Mouse (Mus musculus) lung, postnatal 36 days (tissue): Measurements from ENCODE around the gene Ubtd2.
"Not testable (repeated sequence)": the region's sequence is repeated elsewhere in the genome, so short reads cannot be mapped to it uniquely, and the experiment has no call there.

Source experiments
- DNase-seq: peaks from one replicate; pipeline ENCODE4 v3.0.0; 2022; ENCODE audit warnings: mixed read lengths

Gene Ubtd2

DNA sequence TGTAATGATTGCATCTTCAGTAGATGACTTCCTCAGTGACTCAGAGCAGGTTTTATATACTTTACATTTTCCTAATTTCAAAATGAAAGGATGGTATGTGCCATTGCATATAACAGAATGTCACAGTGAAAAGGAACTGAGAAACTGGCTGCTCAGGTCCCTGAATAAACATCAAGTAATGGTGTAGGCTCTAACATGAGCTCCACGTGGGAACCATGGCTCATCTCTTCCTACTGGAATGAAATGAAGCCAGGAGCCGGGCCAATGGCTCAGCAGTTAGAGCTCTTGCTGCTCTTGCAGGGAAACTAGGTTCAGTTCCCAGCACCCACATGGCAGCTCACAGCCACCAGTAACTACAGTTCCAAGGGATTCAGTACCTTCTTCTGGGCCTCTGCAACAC lies 16.8 kb downstream of the Ubtd2 start:
- DNase-seq, result no peak

DNA sequence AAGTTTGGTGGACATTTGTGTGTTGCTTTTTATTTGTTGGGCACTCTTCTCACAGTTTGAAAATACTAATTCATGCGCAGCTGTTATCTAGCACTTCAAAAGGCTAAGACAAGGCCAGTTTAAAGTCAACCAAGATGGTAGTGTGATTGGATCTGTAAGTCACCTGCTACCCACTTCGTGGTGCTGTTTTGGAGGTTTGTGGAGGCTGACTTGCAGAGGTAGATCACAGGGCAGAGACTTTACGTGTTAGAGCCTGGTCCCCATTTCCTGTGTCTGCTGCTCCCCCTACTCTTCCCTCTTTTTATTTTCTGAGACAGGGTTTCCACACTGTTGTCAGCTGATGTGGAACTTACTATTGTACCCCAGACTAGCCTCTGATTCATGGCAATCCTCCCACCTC lies 19.6 kb downstream of the Ubtd2 start:
- no peak for DNase-seq

DNA sequence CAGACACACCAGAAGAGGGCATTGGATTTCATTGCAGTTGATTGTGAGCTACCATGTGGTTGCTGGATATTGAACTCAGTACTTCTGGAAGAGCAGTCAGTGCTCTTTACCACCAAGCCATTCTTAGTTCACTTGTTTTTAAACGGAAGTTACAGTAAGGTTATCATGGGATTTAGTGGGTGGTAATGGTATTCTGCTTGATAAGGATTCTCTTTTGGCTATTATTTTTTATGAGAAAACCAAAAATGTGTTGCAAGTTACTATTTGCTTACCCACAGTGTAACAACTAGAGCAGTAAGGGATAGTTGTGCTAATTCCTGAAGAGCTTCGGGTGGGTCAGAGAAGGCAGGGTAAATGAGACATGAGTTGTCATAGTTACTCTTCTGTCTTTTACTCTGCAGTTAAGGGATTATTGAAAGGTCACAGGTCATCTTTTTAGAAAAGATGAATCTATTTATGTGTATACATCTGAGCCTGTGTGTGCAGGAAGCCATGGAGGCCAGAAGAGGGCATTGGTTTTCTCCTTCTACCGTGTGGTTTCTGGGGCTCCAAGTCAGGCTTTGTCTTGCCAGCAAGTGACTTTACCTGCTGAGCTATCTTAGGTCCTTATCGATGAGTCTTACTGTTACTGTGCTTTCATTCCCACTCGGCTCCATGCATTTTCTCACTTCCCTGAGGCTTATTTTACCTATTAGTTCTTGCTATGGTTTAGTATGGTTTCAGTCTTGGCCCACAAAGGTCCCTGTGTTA lies 20.5 kb downstream of the Ubtd2 start:
- no peak for DNase-seq

DNA sequence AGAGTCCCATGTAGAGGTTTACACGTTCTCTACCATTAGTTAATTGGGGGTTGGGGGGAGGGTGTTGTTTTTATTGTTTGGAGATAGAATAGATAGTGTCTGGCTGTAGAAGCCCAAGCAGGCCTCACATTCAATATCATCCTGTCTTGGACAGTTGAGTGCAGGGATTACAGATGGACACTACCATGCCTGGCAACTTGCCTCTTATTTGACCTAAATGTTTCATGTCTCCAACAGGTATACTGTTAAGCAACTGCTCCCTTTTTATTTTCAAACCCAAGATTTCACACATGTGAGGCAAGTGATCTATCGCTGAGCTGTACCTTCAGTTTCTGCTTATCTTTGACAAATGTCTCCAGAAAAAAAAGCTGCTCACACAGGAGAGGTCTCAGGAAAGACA lies 26.4 kb downstream of the Ubtd2 start:
- DNase-seq, result no peak

DNA sequence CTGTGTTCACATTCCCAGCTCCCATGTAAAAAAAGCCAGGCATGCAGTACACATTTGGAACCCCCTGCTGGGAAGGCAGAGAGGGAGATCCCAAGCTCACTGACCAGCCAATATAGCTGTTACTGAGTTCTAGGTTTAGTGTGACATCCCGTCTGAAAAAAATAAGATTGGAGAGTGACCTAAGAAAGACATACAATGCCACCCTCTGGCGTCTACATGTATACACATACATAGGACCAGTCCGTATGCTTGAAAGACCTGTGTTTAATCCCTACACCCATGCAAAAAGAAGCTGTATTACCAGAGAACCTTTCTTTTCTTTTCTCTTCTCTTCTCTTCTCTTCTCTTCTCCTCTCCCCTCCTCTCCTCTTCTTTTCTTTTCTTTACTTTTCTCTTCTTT lies 30.1 kb downstream of the Ubtd2 start:
- DNase-seq, result no peak

DNA sequence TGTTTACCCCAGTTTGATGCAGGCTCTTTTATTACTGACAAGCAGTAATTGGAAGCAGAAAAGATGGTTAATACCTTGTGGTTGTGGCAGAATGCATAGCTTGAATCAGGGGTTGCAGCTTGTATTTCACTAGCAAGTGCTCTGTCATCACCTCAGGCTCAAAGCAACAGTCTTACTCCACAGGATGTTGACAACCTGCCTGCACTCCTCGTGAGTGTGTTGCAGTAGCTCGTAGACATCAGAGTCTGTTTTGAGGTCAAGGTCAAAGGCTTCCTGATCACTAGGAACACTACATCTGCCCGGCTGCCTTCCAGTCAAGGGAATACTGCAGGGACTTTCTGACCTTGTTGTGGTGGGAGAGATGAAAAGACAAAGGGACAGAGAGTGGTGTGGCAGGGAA lies 31.5 kb downstream of the Ubtd2 start:
- DNase-seq, result no peak

DNA sequence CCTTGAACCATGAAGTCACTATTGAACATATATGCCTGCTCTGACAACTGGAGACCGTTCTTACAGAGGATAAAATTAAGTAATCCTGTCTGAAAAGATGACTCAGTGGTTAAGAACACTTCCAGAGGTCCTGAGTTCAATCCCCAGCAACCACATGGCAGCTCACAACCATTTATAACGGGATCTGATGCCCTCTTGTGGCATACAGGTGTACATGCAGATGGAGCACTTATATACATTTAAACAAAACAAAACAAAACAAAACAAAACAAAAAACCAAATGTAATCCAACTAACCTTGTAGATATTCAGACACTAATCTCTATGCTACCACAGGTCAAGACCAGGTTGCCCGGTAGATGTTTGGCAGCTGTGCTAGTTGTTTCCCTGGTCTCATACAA lies 32.3 kb downstream of the Ubtd2 start:
- DNase-seq, result no peak

DNA sequence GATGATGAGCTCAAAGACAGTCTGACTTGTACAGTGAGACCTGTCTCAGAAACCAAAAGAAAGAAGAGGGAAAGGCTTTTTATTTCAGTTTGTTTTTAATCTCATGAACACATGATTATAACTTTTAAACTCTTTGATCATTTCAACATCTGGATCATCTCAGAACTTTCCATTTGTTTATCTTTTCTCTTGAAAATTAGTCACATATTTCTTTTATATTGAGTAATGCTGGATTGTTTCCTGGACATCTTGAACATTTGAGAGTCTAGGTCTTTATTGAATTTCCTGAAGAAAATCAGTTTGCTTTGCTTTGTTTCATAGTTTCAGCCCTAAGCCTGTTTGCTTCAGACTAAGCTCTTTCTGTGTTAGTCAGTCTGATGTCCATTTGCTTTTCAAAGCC lies 33.2 kb downstream of the Ubtd2 start:
- DNase-seq, result no peak

DNA sequence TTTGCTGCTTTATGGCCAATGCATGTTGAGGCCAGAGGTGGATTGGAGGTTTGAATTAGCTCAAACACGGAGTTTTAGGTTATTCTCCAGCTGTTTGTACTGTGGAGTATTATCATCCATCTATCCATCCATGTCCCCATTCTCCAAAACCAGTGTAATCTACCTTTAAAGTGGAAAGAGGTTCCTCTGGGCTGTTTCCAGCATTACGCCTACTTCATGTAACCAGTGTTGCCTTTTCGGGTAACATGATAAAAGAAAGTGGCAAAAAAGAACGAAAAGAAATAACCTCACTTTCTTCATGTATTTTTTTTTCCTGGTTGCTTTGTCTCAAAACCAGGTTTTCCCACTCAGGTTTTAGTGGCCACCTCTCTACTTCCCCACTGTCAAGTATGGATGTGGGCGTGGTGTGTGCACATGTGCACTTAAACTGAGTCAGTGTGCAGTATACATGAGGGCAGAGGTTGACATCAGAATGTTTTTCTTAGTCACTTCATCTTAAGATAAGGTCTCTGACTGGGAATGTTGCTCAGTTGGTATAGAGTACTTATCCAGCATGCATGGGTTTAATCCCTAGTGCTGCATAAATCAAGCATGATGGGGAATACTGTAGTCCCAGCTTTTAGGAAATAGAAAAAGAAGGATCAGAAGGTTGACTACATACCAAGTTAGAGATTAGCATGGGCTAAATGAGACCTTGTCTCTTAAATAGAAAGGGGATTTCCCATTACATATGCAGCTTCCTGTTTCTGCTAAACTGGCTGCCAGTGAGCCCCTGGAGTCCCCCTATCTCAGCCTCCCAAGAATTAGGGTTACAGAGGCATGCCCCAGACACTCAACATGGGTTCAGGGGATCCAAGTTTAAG lies 33.9 kb downstream of the Ubtd2 start:
- DNase-seq, result peak; percentile 16

DNA sequence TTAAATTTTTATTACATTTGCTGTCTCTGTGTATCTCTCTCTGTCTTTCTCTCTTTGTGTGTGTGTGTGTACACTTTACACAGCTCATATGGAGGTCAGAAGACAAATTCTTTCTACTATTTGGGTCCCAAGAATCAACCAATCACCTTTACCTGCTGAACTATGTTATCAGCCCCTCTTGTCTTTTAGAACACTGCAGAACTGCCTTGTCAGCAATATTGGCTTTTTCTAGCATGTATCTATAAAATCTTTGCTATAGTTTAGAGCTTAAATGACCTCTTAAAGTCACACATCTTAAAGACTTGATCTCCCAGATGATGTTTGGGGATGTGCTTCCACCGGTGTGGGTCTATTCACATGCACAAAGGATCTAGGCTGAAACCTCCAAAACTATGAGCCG lies 35.9 kb downstream of the Ubtd2 start:
- DNase-seq, result no peak

DNA sequence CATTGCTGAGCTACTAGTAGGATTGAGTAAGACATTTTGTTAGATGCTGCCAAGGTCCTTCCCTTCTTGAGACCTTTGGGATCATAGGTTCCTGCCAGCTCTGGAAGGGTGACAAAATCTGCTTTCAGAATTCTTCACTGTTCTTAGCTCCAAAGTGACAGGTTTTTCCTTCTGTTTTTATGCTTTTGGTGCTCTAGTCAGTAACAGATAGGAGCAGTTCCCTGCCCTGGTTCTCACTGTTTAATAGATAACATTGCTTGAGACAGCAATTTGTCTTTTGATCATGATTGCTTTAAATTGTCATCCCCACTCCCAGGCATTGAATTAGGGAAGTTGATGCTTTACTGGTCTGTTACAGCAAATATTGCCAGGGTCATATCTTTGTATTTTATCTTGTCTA lies 38.1 kb downstream of the Ubtd2 start:
- peak; percentile 30 for DNase-seq

DNA sequence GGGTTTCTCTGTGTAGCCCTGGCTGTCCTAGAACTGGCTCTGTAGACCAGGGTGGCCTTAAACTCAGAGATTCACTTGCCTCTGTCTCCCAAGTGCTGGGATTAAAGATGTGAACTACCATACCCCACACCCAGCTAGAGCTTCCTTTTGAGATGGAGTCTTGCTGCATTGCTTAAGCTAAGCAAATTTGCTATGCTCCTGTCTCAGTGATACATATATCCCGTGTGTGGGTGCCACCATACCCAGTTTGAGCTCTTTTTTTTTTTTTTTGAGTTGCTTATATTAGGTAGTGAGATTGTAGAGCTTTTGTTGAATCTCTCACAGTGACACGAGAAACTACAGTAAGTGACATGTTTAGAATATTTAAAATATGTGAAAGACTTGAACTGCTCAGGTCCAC lies 40.1 kb downstream of the Ubtd2 start:
- no peak for DNase-seq

DNA sequence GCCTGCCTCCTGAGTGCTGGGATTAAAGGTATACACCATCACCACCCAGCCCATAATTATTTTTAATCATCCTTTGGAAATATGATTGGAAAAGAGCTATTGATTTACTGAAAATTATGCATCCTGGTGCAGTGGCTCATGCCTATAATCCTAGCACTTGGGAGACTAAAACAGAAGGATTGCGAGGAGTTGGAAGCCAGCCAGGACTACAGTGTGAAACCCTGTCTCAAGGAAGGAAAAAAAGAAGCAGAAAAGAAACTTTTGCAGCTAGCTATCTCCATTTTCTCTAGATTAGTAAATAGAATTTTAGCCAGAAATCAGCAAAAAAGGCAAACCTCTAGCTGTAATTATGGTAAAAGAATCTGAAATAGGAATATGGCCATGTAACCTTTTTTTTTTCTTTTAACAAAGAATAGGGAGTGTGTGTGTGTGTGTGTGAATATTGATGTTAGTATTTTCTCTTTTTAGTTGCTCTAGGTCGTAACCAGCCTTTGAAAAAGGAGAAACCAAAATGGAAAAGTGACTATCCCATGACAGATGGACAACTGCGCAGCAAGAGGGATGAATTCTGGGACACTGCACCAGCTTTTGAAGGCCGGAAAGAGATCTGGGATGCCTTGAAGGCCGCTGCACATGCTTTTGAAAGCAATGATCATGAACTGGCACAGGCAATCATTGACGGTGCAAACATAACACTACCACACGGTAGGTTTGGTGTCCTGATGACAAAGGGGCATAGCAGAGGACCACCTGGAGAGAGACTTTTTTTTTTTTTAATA lies 43.8 kb downstream of the Ubtd2 start:
- DNase-seq, result peak; percentile 61

DNA sequence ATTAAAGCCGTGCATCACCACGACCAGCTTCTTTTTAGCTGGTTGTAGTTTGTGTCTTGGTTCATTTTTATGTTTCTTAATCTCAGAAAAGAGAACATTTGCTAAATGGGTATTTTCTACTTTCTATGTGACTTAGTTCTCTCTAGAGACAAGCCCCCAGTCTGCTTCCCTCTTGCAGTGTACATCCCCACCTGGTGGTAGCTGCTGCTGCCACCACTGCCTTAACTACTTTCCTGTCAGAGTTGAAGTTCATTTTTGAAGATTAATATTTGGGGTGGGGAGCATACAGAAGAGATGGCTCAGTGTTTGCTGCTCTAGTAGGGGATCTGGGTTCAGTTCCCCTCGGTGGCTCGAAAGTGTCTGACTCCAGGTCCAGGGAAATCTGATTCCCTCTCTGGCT lies 44.8 kb downstream of the Ubtd2 start:
- DNase-seq, result no peak

DNA sequence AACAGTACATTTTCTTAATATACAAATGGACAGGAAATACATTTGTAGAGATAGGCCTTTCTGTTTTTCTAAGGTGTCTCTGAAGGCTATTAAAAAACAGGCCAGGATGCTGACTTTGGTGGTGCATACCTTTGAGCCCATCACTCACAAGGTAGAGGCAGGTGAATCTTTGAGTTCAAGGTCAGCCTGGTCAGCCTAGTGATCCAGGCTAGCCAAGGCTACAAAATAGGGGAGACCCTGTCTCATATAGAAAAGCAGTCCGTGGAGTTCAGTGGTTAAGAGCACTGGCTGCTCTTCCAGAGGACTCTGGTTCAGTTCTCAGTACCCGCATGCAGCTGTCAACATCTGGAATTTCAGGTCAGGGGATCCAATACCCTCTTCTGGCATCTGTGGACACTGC lies 48.5 kb downstream of the Ubtd2 start:
- no peak for DNase-seq

DNA sequence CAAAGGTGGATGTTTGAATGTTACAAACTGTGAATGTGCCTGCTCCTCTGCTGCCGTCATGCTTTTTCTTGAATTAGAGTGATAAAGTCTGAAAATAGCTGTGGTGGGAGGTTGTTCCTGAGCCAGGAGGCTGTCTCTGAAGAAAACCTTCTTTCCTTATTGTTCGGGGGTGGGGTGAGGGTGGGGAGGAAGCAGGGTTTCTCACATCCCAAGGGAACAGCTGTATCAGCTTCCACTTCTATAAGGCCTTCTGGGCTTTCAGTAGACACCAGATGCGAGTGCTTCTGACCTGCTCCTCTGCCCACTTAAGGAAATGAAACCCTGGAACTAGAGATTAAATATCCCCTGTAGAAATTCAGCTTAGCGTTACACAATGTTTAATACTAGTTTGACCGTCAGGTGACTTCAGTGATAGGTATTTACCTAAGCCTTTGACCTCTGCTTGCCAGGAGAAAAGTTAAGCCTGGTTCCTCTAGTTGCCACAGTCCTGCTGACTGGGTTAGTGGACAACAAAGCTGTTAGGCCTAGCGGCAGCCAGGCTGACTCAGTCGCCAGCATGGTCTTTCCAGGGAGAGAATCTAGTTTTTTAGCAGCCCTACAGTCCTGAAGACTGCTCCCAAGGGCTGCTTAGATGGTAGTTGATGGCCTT lies 50.0 kb downstream of the Ubtd2 start:
- DNase-seq, result no peak

DNA sequence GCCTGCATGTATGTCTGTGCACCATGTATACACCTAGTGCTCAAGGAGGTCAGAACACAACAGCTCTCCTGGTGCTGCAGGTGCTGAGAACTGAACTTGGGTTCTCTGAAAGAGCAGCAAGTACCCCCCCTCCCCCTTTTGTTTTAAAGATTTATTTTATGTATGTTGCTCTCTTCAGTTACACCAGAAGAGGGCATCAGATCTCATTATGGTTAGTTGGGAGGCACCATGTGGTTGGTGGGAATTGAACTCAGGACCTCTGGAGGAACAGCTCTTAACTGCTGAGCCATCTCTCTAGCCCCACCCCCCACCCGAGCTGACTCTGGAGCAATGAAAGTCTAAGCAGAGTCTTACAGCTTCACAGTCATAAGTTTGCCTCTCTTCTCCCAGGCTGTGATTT lies 55.8 kb downstream of the Ubtd2 start:
- no peak for DNase-seq

DNA sequence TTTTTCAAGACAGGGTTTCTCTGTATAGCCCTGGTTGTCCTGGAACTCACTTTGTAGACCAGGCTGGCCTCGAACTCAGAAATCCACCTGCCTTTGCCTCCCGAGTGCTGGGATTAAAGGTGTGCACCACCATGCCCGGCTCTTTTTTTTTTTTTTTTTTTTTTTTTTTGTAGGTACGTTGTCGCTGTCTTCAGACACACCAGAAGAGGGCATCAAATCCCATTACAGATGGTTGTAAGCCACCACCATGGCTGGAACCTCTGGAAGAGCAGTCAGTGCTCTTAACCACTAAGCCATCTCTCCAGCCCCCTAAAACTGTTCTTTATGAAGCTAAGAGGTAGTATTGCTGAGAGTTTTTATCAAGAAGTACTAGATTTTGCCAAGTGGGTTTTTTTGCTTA lies 59.7 kb downstream of the Ubtd2 start:
- not testable (repeated sequence) for DNase-seq

DNA sequence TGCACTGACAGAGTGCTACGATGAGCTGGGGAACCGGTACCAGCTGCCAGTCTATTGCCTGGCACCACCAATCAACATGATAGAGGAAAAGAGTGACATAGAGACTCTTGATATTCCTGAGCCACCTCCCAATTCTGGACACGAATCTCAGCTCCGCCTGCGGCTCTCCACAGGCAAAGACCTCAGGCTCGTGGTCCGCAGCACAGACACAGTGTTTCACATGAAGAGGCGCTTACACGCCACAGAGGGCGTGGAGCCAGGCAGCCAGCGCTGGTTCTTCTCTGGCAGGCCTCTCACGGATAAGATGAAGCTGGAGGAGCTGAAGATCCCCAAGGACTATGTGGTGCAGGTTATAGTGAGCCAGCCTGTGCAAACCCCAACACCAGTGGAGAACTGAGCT lies 60.9 kb downstream of the Ubtd2 start:
- DNase-seq, result no peak

DNA sequence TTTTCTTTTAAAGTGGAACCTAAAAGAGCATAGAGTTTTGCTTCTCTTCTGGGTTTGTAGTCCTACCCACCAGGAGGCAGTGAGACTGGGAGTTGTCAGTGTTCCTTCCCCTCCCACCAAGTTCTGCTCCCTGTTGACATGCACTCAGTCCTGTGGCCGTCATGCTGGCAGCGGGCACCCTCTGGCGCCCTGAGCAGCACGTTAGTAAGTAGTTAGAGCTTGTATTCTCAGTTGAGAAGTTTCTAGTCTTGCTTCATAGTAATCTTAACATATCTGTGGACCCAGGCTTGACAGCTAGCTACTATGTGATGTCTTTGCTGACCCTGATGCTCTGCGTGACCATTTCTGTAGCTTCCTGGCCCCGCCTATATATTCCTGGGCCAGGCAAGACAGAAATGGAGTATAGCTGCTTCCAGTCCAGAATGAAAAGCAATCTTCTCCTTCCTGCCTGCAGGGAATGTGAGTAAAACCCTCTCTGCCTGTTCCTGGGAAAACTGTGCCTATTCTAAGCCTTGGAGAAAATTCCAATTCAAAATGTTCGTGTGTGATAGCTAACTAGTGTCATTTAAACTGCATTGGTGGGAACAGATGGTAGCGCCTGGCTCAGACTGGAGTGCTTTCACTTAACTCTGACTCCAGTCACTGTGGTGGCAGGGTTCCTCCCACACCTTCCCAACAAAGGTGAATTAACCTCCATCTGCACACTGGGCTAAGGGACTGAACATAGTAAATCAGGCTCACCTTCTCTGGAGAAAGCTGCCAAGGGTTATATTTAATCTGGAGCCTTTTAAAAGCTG lies 61.9 kb downstream of the Ubtd2 start:
- DNase-seq, result no peak

DNA sequence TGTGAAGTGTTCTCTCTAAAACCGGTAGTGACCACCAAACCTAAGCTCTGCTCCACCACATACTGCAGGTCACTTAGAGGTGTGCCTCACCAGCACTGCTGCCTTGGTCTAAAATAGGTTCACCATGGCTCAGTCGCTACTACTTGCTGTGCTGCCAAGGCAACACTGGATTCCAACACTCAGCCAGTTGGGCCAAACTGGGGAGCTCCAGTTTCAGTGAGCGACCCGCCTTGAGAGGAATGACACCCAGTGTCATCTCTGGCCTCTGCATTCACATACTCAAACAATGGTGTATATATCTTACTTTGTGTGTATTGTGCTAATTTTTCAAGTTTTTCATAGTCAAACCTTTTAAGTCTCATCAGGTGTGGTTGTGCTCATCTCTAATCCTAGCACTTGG lies 63.6 kb downstream of the Ubtd2 start:
- DNase-seq, result no peak

DNA sequence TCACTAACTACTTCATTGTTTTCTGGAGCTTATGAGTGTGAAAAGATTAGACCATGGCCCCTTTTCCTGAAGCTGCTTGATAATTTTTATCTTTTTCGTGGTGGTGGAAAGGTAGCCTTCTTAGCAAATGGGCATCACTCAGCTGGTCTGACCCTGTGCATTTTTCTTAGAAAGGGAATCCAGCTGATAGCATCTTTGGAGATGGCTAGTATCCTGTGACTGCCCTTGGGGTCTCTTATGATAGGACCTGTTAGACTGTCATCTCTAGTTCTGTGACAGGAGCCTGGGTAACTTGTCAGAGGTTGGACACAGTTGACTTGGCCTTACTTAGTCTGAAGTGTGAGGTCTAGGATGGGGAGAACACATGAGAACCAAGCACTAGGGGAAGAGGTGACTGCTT lies 64.2 kb downstream of the Ubtd2 start:
- DNase-seq, result no peak
